Mouse (Mus musculus): ENCODE measurements around the gene Dact1. TPM values are rescaled to one million over a fixed set of nuclear protein-coding genes. Genes with fewer than 3 reads are reported as not detected.
A peak's percentile ranks its signal among the peaks of the same experiment; 100 is the strongest.

Dact1 gene
- polyA plus RNA-seq, 1 experiment from 2014 or later, result 18.9 TPM

DNA sequence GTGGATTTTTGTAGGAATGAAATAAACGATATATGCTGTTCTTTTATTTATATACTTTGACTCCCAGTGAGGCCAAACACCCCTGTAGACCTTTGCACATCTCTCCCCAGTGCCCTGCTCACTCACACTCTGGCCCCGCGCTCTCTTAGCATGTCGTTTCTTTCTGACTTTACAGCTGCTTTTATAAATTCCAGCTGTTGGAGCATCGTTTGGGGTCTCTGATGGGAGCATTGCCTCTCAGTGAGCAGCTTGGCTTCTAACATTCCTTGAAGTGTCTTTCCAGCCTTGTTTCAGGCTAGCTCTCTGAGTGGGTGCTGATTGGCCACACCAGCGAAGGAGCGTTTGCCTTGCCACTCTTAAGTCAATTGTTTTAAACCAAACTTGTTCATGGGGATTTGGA, 35.8 kb downstream of the Dact1 start:
- H3K27me3 ChIP-seq, result no peaks in the 10 kb centered on the region
- H3K27ac ChIP-seq, result peak overlapping the region; percentile 74
- no peak for ATAC-seq (replicated peaks; ENCODE audit: low FRiP score)
- H3K9me3 ChIP-seq (replicated peaks), result no peaks in the 10 kb centered on the region
- H3K4me3 ChIP-seq (replicated peaks), result no peak overlapping the region
- no peak overlapping the region for H3K9ac ChIP-seq
- no peak overlapping the region for H3K4me2 ChIP-seq
- WGBS, result 34% methylated on average over 7 of the region's 7 CpGs
- no peaks in the 10 kb centered on the region for H3K36me3 ChIP-seq
- H3K4me1 ChIP-seq, result peaks cover 22% of the 10 kb centered on the region

DNA sequence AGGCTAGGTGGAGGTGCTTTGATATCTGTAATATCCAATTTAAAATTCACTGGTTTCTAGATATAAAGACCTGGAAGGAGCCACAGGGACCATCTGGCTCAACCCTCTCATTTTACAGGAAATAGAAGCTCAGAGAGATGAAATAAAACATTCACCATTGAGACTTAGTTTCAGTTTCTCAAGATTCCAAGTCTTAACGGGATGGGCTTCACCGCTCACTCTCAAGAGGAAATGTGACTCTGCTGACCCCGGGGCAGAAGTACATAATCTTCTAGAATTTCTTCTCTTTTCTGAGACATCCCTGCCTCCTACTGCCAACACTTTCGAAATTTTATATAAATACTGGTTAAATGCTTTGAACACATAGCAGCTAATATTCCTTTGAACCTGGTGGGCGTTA, 36.4 kb downstream of the Dact1 start:
- Histone ChIP-seq H3K4me1 (peaks cover 22% of the 10 kb centered on the region), H3K27me3 (no peaks in the 10 kb centered on the region), H3K9me3 (replicated peaks) (no peaks in the 10 kb centered on the region), H3K36me3 (no peaks in the 10 kb centered on the region), H3K27ac (peak overlapping the region; percentile 74), H3K9ac (no peak overlapping the region), H3K4me3 (replicated peaks) (no peak overlapping the region), H3K4me2 (peak overlapping the region; percentile 6; the same call in 1 of the 2 replicates)
- ATAC-seq (replicated peaks; ENCODE audit: low FRiP score), result no peak
- WGBS, result 13% methylated on average over 5 of the region's 5 CpGs

DNA sequence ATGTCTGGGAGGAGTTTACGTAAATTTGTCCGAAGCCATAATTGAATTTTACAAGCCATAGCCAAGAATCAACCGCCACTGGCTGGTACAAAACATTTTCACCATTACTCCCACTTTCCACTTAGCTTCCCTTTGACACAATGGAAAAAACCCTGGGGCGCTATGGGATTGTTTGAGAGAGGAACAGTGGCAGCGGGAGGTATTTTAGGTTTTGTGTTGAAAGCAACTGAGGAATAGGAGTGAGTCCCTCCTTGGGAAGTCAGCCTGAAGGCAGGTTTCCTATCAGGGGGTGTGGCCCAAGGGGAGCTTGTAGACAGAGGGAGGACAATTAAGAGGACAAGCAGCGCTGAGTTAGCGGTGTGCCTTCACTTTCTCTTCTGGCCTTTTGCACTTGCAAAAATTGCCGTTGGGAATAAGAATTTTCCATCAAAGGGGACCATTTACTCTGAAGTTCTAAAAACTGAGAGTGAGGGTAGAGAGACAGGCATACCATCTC, 38.8 kb downstream of the Dact1 start:
- H3K9ac ChIP-seq, result no peak overlapping the region
- no peaks in the 10 kb centered on the region for H3K27me3 ChIP-seq
- H3K4me2 ChIP-seq, result no peak overlapping the region
- peaks cover 18% of the 10 kb centered on the region for H3K4me1 ChIP-seq
- no peak overlapping the region for H3K4me3 ChIP-seq (replicated peaks)
- WGBS, result 65% methylated on average over 8 of the region's 8 CpGs
- no peak for ATAC-seq (replicated peaks; ENCODE audit: low FRiP score)
- no peak overlapping the region for H3K27ac ChIP-seq
- H3K9me3 ChIP-seq (replicated peaks), result no peaks in the 10 kb centered on the region
- no peaks in the 10 kb centered on the region for H3K36me3 ChIP-seq

- Histone ChIP-seq H3K4me3 (replicated peaks) (no peak overlapping the region), H3K9me3 (replicated peaks) (no peaks in the 10 kb centered on the region), H3K27me3 (no peaks in the 10 kb centered on the region), H3K4me2 (no peak overlapping the region), H3K4me1 (peaks cover 26% of the 10 kb centered on the region), H3K9ac (no peak overlapping the region), H3K36me3 (no peaks in the 10 kb centered on the region), H3K27ac (no peak overlapping the region)
- 56% methylated on average over 2 of the region's 2 CpGs for WGBS
- no peak for ATAC-seq (replicated peaks; ENCODE audit: low FRiP score)
These were observed 40.4 kb downstream of the Dact1 start for GRCm38 (mm10) chr12:71350077-71350476.

DNA sequence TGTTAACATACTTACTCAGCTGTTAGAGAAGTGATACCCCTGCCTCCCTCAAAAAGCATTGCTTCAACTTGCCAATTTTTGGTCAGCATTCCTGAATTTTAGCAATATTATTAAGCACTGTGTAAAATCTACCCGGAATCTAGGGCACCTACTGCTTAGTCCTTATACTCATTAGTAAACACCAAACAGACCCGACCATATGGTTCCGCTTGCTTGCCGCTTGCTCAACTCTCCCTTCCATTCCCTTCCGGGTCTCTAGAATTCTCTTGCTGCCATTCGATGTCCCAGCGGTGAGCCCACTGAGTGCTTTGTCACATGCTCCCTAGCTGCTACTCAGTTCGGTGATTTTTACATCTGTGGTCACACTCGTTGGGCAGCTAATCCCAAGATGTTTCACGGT, 45.0 kb downstream of the Dact1 start:
- H3K4me3 ChIP-seq (replicated peaks), result no peak overlapping the region
- H3K9me3 ChIP-seq (replicated peaks), result no peaks in the 10 kb centered on the region
- H3K4me2 ChIP-seq, result no peak overlapping the region
- no peaks in the 10 kb centered on the region for H3K36me3 ChIP-seq
- peaks cover 15% of the 10 kb centered on the region for H3K4me1 ChIP-seq
- WGBS, result 42% methylated on average over 10 of the region's 10 CpGs
- no peak overlapping the region for H3K9ac ChIP-seq
- H3K27ac ChIP-seq, result no peak overlapping the region
- ATAC-seq (replicated peaks; ENCODE audit: low FRiP score), result 0 out of 2 replicates have a peak, but pooled peaks have one; percentile 15
- H3K27me3 ChIP-seq, result no peaks in the 10 kb centered on the region

DNA sequence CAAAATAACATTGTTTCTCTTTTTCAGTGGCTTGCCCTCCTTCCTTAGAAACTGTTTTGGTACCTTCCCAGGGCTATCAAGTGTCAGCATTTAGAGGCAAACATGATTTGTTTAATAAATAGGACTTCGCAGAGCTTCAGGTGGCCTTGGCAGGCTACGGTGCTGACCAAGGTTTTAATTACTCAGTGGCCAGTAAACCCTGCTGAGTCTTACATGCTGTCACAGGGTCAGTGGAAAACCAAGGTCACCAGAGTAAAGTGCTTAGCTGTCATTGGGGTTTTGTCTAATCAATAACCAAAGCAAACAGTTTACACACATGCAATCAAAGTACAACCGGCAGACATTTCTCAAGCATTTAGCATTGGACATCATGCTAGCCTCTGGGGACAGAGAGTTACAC, 45.4 kb downstream of the Dact1 start:
- no peaks in the 10 kb centered on the region for H3K27me3 ChIP-seq
- no peak overlapping the region for H3K9ac ChIP-seq
- no peak overlapping the region for H3K4me2 ChIP-seq
- H3K9me3 ChIP-seq (replicated peaks), result no peaks in the 10 kb centered on the region
- no peak overlapping the region for H3K4me3 ChIP-seq (replicated peaks)
- no peak overlapping the region; the same call in 1 of the 2 replicates for H3K27ac ChIP-seq
- 33% methylated on average over 3 of the region's 3 CpGs for WGBS
- no peaks in the 10 kb centered on the region for H3K36me3 ChIP-seq
- peaks cover 15% of the 10 kb centered on the region for H3K4me1 ChIP-seq
- 0 out of 2 replicates have a peak, but pooled peaks have one; percentile 25 for ATAC-seq (replicated peaks; ENCODE audit: low FRiP score)

DNA sequence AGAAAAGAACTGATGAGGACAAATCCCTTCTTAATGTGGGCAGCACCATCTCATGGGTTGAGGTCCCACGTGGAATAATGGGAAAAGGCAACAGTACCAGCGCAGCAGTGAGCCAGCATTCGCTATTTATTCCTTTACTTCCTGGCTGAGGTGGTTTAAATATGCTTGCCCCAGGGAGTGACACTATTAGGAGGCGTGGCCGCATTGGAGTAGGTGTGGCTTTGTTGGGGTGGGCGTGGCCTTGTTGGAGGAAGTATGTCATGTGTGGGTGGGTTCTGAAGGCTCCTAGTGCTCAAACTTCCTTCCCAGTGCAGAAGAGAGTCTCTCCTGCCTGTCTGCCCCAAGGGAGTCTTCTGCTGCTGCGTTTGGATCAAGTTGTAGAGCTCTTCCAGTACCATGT, 51.9 kb downstream of the Dact1 start:
- Histone ChIP-seq H3K36me3 (no peaks in the 10 kb centered on the region), H3K27ac (no peak overlapping the region), H3K9me3 (replicated peaks) (no peaks in the 10 kb centered on the region), H3K4me2 (no peak overlapping the region), H3K27me3 (no peaks in the 10 kb centered on the region), H3K4me3 (replicated peaks) (no peak overlapping the region), H3K4me1 (peaks cover 18% of the 10 kb centered on the region), H3K9ac (no peak overlapping the region)
- 89% methylated on average over 7 of the region's 7 CpGs for WGBS
- ATAC-seq (replicated peaks; ENCODE audit: low FRiP score), result no peak

DNA sequence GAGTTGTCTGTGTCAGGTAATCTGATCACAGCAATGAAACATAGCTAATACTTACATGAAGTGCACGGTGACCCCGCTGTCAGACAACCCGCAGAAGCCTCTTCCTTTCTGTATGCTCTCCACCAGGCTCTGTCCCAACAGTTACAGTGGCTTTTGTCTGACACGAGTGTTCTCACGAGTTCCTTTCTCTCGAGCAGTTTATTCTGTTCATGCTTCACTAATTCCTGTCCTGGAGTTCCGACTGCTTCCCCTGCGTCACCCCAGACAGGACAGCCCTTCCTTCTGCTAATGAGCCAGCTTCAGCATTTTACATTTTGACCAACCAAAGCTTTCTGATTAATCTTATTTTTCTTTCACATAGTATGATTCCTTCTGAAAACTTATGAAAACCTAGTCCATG, 52.7 kb downstream of the Dact1 start:
- ATAC-seq (replicated peaks; ENCODE audit: low FRiP score), result no peak

GRCm38 (mm10) chr12:71364106-71364505, 54.4 kb downstream of the Dact1 start:
- no peak for ATAC-seq (replicated peaks; ENCODE audit: low FRiP score)
- Histone ChIP-seq H3K4me2 (no peak overlapping the region), H3K4me3 (replicated peaks) (no peak overlapping the region), H3K36me3 (no peaks in the 10 kb centered on the region), H3K4me1 (peaks cover 18% of the 10 kb centered on the region), H3K9ac (no peak overlapping the region), H3K27me3 (no peaks in the 10 kb centered on the region), H3K27ac (no peak overlapping the region), H3K9me3 (replicated peaks) (no peaks in the 10 kb centered on the region)
- 85% methylated on average over 7 of the region's 7 CpGs for WGBS

More for the DNA sequence above, 52.7 kb downstream of the Dact1 start:
- WGBS, result 45% methylated on average over 8 of the region's 8 CpGs
- Histone ChIP-seq H3K4me1 (peaks cover 18% of the 10 kb centered on the region), H3K4me2 (no peak overlapping the region), H3K9ac (no peak overlapping the region), H3K27me3 (no peaks in the 10 kb centered on the region), H3K4me3 (replicated peaks) (no peak overlapping the region), H3K9me3 (replicated peaks) (no peaks in the 10 kb centered on the region), H3K36me3 (no peaks in the 10 kb centered on the region), H3K27ac (no peak overlapping the region)

DNA sequence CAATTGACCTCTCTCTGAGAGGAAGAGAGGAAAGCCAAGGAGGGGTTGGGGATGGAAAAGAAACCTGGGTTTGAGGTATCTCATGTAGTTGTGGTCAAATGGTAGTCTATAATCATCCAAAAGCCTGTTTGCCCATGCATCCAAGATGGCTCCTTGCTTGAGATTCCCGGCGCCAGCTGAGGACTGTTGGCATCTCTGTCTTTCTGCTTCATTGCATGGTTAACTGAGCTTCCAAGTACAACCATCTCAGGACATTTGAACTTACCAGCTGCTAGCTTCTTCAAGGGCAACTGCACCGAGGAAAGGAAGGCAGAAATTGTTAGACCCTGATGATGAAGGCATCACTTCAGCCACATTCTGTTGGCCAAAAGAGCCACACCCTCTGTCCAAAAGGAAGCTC, 54.8 kb downstream of the Dact1 start:
- 74% methylated on average over 3 of the region's 3 CpGs for WGBS
- Histone ChIP-seq H3K9ac (no peak overlapping the region), H3K4me1 (peaks cover 18% of the 10 kb centered on the region), H3K27me3 (no peaks in the 10 kb centered on the region), H3K4me2 (no peak overlapping the region), H3K9me3 (replicated peaks) (no peaks in the 10 kb centered on the region), H3K4me3 (replicated peaks) (no peak overlapping the region), H3K36me3 (no peaks in the 10 kb centered on the region), H3K27ac (no peak overlapping the region)
- no peak for ATAC-seq (replicated peaks; ENCODE audit: low FRiP score)

DNA sequence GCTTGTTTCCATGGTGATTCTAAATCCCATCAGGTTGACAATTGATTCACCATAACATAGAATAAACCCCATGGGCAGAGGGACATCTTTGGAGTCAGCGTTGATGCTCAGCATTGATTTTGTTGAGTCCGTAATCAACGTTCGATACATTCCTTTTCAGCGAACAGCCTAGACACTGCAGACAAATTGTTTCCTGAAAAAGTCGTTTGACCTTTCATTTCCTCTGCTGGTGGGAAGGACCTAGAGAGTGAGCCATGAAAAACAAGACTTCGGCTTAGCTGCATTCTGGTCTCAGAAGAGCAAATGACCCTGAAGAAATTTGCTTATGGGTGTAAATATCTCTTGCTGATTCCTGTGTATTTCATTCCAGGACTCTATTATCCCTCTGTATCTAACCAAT, 55.5 kb downstream of the Dact1 start:
- no peak for ATAC-seq (replicated peaks; ENCODE audit: low FRiP score)
- peaks cover 18% of the 10 kb centered on the region for H3K4me1 ChIP-seq

GRCm38 (mm10) chr12:71366175-71366574, 56.5 kb downstream of the Dact1 start:
- H3K9ac ChIP-seq, result no peak overlapping the region
- H3K9me3 ChIP-seq (replicated peaks), result no peaks in the 10 kb centered on the region
- WGBS, result 64% methylated on average over 6 of the region's 6 CpGs

More for the DNA sequence above, 55.5 kb downstream of the Dact1 start:
- H3K27me3 ChIP-seq, result no peaks in the 10 kb centered on the region
- no peak overlapping the region for H3K27ac ChIP-seq
- WGBS, result 41% methylated on average over 7 of the region's 7 CpGs
- no peaks in the 10 kb centered on the region for H3K9me3 ChIP-seq (replicated peaks)
- H3K9ac ChIP-seq, result no peak overlapping the region
- no peaks in the 10 kb centered on the region for H3K36me3 ChIP-seq
- no peak overlapping the region for H3K4me2 ChIP-seq
- H3K4me3 ChIP-seq (replicated peaks), result no peak overlapping the region

GRCm38 (mm10) chr12:71368631-71369030, 58.9 kb downstream of the Dact1 start:
- Histone ChIP-seq H3K4me2 (no peak overlapping the region), H3K9ac (no peak overlapping the region), H3K4me1 (peaks cover 24% of the 10 kb centered on the region), H3K27me3 (no peaks in the 10 kb centered on the region), H3K9me3 (replicated peaks) (no peaks in the 10 kb centered on the region), H3K36me3 (no peaks in the 10 kb centered on the region), H3K27ac (no peak overlapping the region), H3K4me3 (replicated peaks) (no peak overlapping the region)
- WGBS, result 78% methylated on average over 5 of the region's 5 CpGs
- ATAC-seq (replicated peaks; ENCODE audit: low FRiP score), result no peak

More at GRCm38 (mm10) chr12:71366175-71366574, 56.5 kb downstream of the Dact1 start:
- peaks cover 18% of the 10 kb centered on the region for H3K4me1 ChIP-seq
- no peak overlapping the region for H3K27ac ChIP-seq
- H3K4me3 ChIP-seq (replicated peaks), result no peak overlapping the region
- no peaks in the 10 kb centered on the region for H3K36me3 ChIP-seq
- H3K4me2 ChIP-seq, result no peak overlapping the region
- H3K27me3 ChIP-seq, result no peaks in the 10 kb centered on the region
- no peak for ATAC-seq (replicated peaks; ENCODE audit: low FRiP score)
